Mouse (Mus musculus) C2C12 (cell line): ENCODE results near the gene Epsti1.

Experiments
- CTCF ChIP-seq: IDR thresholded peaks from one replicate; pipeline ENCODE4 v1.5.1; 2011; ENCODE audit not compliant: control insufficient read depth, insufficient read depth, insufficient read length
- FOSL1 ChIP-seq: IDR thresholded peaks from one replicate; pipeline ENCODE4 v1.8.0; 2011; ENCODE audit warnings: mild to moderate bottlenecking, low read length; ENCODE audit not compliant: poor library complexity, insufficient read depth, severe bottlenecking
- MAX ChIP-seq: IDR thresholded peaks from one replicate; pipeline ENCODE4 v1.6.1; 2011; ENCODE audit warnings: mild to moderate bottlenecking, control low read depth
- MYOD1 ChIP-seq: IDR thresholded peaks from one replicate; pipeline ENCODE4 v1.6.1; 2011; ENCODE audit warnings: low read depth; ENCODE audit not compliant: control insufficient read depth, insufficient read length
- USF1 ChIP-seq: IDR thresholded peaks from one replicate; pipeline ENCODE4 v1.6.1; 2011; ENCODE audit warnings: low read depth, mild to moderate bottlenecking, control low read depth, moderate library complexity

- TF ChIP-seq CTCF (no peak), USF1 (no peak), FOSL1 (no peak), MYOD1 (no peak), MAX (no peak)
Observed at GRCm38 (mm10) chr14:77926718-77927117, 22.7 kb downstream of the Epsti1 start.
